Mouse (Mus musculus): Measurements from ENCODE around the gene Kynu.

The Kynu gene

DNA sequence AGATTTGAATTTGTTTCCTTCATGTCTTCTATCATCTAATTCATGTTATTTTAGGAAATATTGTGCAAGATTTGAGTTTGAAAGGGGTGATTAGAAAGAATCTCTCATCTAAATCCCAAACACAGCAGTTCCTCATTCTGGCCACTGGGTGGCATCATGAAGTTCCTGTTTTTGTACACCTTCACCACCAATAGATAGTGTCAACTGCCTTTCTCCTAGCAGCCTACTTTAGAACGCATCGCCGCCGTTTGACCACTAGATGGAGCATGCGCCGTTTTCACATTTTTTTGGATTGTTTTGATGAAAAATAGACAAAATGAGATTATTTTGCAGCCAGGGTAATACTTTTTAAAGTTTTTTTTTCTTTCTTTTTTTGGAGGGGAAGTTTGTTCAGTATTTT, 118.5 kb downstream of the Kynu start:
- DNase-seq, result peak; percentile 26 to 41

DNA sequence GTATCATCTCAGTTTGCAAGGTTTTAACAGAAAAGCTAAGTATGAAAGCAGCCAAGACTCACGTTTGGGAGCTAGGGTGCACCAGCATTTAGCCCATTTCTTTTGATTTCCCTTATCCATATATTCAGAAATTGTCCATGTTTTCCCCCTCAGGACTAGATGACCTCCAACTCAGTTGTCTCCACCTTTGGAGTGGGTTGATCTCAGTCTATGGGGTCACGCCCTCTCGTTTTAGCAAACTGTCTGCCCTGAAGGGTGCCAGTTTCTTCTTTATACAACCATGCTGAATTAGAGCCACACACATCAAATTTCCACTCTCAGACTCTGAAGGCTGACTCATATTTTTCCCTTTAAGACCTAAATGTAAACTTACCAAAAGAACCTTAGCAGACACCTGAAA, 119.0 kb downstream of the Kynu start:
- DNase-seq, result no peak

DNA sequence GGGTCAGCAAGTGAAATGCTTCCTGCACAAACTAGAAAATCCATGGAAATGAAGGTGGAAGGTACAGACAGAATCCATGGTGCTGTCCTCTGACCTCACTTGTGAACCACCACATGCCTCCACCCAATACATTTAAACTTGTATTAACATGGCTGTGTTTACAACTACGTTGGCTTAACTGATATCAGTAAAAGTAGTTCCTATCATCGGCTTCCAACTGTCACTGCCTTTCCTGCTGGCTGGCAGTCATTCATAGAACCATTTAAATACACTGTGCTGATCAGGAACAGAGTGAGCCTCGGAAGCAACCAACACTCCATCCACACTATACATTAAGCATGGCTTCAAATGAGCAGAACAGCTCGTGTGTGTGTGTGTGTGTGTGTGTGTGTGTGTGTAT, 120.1 kb downstream of the Kynu start:
- DNase-seq, result no peak

DNA sequence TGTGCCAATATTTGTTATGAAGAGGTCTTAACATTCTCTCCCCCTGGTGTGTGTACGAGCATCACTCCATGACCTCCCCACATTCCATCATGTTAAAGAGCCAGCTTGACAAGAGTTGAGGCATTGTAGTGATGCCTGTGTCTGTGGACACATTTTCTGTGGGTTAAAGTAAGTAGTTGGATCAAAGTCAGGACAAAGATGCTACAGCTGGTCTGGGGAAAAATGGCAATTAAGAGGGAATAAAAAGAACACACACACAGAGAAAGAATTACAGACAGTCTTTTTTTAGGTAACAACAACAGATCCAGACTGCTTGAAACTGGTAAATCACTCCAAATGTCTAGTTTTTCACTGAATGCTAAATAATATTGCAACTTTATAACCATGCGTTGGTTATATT, 135.3 kb downstream of the Kynu start:
- DNase-seq, result no peak

DNA sequence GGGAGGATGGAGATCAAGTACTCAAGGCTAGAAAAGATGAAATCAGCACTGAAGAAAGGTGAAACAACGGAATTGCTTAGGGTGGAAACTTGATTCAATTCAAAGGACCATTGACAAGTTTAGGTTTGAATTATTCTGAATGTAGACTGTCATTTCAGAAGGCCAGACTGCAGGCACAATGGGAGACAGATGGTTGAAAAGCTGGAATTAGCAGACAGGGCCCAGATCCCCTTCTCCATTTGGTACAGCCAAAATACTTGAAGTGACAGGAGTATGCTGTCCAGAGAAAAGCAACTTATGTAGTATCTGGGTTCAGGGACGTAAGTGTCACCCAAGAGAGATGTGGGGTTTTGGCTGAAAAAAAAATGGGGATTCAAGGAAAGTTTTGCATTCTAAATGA, 136.2 kb downstream of the Kynu start:
- DNase-seq, result no peak

DNA sequence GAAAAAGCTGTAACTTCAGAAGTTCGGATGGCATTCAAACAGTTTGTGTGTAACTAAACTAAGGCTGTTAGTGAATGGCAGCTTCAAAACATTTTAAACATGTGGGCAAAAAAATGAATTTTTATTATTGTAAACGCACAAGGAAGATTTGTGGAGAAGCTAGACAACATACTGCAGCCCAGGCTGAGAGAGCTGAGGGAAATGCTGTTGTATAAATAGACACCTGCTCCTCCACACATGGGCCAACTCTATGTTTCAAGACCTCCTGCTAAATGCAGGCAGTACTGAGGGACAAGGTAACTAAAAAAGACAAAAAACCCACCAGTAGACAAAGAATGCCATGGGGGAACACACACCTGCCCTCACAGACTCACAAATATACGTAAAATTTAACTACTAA, 140.5 kb downstream of the Kynu start:
- no peak for DNase-seq

DNA sequence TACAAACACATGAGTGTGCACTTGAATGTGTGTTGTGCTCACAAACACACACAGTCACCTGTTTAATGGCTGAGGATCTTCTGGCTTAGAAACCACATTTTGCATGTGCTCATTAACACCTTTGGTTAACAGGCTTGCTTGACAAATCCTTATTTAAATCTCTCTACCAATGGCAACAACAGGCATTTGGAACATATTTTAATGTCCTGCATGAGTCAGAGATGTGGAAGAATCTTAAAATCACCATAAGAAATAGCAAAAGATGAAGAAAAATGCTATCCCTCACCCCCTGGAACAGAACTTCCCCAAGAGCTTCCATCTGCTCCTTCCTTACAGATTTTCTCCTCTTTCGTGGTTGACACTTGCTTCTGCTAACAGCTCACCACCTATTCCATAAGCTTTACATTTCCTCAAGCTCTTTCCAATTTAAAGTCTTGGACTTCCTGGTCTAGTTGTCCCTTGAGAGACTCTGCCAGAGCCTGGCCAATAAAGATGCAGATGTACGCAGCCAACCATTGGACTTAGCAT, 157.5 kb downstream of the Kynu start:
- DNase-seq, result no peak

DNA sequence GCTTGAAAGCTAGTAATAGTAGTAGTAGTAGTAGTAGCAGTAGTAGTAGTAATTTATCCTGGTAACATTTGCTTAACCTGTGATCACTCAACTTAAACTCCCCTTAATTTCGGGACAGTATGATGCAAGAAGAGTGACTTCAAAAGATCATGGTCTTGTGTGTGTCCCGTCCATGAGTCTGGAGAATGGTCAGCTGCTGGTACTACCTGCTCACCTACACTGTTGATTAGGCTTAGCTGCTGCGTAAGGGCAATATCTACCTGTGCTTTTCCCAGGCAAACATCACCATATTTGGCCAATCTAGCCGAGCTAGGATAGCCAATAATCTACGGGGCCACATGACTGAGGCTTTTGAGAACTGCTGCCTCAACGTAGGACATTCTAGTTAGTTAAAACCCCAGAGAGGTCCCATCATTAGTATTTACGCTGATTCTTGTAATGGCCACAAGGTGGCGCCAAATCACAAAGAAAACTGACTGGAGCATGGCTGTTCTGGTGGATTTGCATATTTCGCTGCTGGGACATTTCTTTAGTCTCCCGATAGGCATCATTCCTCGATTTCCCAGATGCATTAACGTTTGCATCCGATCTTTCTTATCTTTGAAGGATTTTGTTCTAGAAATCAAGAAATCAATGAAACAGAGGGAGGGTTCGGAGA, 167.4 kb downstream of the Kynu start:
- peak; percentile 41 to 70 for DNase-seq

DNA sequence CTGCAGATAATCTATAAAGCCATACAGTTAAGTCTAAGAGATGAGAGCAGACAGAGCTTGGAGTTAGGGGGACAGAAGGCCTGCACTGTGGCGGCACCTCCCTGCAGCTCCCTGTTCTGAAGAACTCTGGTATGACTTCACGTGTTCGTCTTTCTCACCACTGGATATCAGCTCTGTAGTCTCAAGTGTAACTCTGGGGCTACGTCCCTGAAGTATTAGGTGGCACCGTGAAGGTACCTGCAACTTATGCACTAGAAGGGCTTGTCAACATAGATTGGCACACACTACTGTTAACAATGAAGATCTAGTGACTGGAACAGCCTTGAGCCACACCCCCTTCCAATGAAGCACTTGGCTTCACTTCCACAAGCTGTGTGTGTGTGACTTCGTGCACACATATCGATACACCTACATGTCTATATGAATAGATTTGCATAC, 168.0 kb downstream of the Kynu start:
- DNase-seq, result no peak

DNA sequence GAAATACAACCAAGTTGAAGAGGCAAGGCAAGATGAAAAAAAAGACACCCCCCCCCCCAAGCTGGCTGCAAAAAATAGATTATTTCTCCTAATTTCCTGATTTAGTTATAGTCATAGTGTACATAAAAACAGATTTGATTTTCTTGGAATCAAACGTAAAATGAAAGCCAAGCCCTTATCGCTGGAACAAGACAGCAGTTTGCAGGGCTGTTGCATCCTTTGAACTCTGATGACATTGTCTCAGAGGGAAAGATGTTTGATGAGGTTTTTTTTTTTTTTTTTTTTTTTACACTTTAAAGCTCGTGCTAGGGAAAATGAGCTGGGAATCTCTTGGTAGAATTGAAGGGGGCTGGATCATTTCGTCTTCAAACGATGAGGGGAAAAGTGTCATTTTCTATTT, 172.1 kb downstream of the Kynu start:
- DNase-seq, result no peak

DNA sequence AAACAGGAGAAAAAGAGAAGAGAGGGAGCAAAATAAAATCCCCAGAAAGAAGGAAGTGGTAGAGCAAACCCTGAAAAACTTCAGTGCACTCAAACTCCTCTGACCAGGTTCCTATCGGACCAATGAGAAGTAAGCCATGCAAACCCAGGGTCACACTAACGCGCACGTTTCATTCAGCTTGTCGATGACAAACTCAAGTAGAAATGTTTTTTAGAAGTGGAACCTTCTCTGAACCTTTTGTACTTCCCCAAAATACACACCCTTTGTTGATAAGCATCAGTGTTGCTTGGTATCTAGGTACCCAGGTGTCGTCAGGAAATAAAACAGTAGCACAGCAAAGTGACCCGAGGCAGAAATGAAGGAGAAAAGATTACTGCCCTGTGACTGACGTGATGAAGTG, 172.6 kb downstream of the Kynu start:
- DNase-seq, result no peak

DNA sequence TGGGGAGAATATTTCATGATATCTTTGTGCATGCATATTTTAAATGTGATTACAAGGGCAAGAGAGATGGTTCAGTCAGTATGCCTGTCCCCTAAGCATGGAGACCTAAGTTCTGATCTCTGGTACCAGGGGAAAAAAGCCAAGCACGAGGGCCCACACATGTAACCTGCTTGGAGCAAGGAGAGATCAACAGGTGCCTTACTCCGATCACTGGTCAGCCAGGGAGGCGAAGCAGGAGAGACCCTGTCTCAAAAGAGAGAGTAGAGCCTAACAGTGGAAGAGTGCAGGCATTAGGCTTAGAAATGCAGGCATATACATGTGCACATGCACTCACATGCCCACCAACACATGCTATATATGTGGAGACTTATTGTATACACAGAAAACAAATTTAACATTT, 173.7 kb downstream of the Kynu start:
- no peak for DNase-seq

Measured in cerebellum, adult 18-20 months (tissue).